Mouse (Mus musculus) lung, adult 2 months (tissue): ENCODE measurements at regions not wholly inside any gene's neighbourhood (a gene's known extent, or its start where the extent isn't known, plus 50 kb on each side); places are given as distances from the start of the nearest gene placed in this dataset.

Experiments
- CTCF ChIP-seq: fragments of 200-500 bp; IDR thresholded peaks from 2 replicates; pipeline ENCODE4 v1.5.1; 2011; ENCODE audit warnings: mild to moderate bottlenecking, low read length, control low read depth; ENCODE audit not compliant: insufficient read depth
- POLR2A ChIP-seq: fragments of 200-500 bp; IDR thresholded peaks from 2 replicates; pipeline ENCODE4 v1.6.1; 2011; ENCODE audit warnings: low read depth, mild to moderate bottlenecking, control low read depth, low read length, borderline replicate concordance; ENCODE audit errors: extremely low read depth

DNA sequence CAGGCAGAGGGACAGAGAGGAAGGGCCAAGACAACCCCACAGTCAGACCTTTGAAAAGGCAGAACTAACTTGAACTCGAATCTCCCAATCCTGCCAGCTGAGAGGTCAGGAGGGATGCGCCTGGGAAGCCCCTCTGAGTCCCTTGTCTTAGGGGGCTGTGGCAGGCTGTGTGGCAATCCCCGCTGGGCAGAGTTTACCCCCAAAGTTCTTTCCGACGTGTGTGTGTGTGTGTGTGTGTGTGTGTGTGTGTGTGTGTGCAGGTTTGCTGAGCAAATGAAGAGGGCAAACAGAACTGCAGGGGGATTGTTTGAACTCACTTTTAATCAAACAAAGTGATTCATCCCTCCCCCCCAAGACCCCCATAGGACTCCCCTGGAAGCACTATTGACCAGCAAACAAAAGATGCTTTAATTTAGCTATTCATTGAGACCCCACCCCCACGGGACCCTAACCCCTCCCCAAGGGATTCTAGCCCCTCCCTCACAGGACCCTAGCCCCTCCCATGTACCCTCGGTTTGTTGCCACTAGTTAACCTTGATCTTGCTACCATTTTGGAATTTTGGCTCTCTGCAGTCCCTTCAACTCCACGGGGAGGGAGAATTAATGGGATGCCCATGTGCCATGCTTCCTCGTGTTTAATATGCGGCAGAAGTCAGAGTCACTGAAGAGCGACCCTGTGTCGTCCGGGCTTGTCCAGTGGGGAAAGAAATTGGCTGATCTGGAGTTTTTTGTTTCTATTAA lies 143.4 kb upstream of the Gli2 start:
- TF ChIP-seq CTCF (no peak), POLR2A (no peak)
